Mouse (Mus musculus): ENCODE measurements at regions not wholly inside any gene's neighbourhood (a gene's known extent, or its start where the extent isn't known, plus 50 kb on each side); places are given as distances from the start of the nearest gene placed in this dataset.

- Histone ChIP-seq H3K4me1 (replicated peaks; ENCODE audit: control insufficient read depth, insufficient read depth, low read length) (no peaks in the 10 kb centered on the region), H3K27me3 (replicated peaks; ENCODE audit: control insufficient read depth, insufficient read depth, low read length) (no peaks in the 10 kb centered on the region), H3K4me2 (ENCODE audit: low read length) (no peak overlapping the region), H3K36me3 (ENCODE audit: control insufficient read depth, insufficient read depth) (no peaks in the 10 kb centered on the region), H3K9me3 (ENCODE audit: control insufficient read depth, low read length) (no peaks in the 10 kb centered on the region), H3K27ac (ENCODE audit: low read length) (no peak overlapping the region), H3K4me3 (replicated peaks; ENCODE audit: low read length) (no peak overlapping the region), H3K9ac (replicated peaks; ENCODE audit: low read depth, low read length) (no peak overlapping the region)
- WGBS, result 76% methylated on average over 8 of the region's 8 CpGs
- ATAC-seq, result no peak
Observed at GRCm38 (mm10) chr6:140368354-140369069, 55.3 kb upstream of the Plekha5 start.

GRCm38 (mm10) chr6:140367303-140367702 lies 56.6 kb upstream of the Plekha5 start:
- H3K4me1 ChIP-seq (replicated peaks; ENCODE audit: control insufficient read depth, insufficient read depth, low read length), result no peaks in the 10 kb centered on the region
- H3K9me3 ChIP-seq (ENCODE audit: control insufficient read depth, low read length), result no peaks in the 10 kb centered on the region
- H3K9ac ChIP-seq (replicated peaks; ENCODE audit: low read depth, low read length), result no peak overlapping the region
- no peak overlapping the region for H3K4me3 ChIP-seq (replicated peaks; ENCODE audit: low read length)
- no peak overlapping the region for H3K27ac ChIP-seq (ENCODE audit: low read length)
- H3K4me2 ChIP-seq (ENCODE audit: low read length), result no peak overlapping the region
- no peak for ATAC-seq
- H3K27me3 ChIP-seq (replicated peaks; ENCODE audit: control insufficient read depth, insufficient read depth, low read length), result no peaks in the 10 kb centered on the region
- WGBS, result 92% methylated on average over 6 of the region's 6 CpGs
- H3K36me3 ChIP-seq (ENCODE audit: control insufficient read depth, insufficient read depth), result no peaks in the 10 kb centered on the region

GRCm38 (mm10) chr6:140366791-140367190 lies 57.1 kb upstream of the Plekha5 start:
- H3K9me3 ChIP-seq (ENCODE audit: control insufficient read depth, low read length), result no peaks in the 10 kb centered on the region
- no peak for ATAC-seq
- no peaks in the 10 kb centered on the region for H3K36me3 ChIP-seq (ENCODE audit: control insufficient read depth, insufficient read depth)
- H3K27me3 ChIP-seq (replicated peaks; ENCODE audit: control insufficient read depth, insufficient read depth, low read length), result no peaks in the 10 kb centered on the region
- no peak overlapping the region for H3K4me2 ChIP-seq (ENCODE audit: low read length)
- no peak overlapping the region for H3K27ac ChIP-seq (ENCODE audit: low read length)
- no peak overlapping the region for H3K9ac ChIP-seq (replicated peaks; ENCODE audit: low read depth, low read length)
- 71% methylated on average over 3 of the region's 3 CpGs for WGBS
- no peaks in the 10 kb centered on the region for H3K4me1 ChIP-seq (replicated peaks; ENCODE audit: control insufficient read depth, insufficient read depth, low read length)
- no peak overlapping the region for H3K4me3 ChIP-seq (replicated peaks; ENCODE audit: low read length)

- Histone ChIP-seq H3K9me3 (ENCODE audit: control insufficient read depth, low read length) (no peaks in the 10 kb centered on the region), H3K4me2 (ENCODE audit: low read length) (no peak overlapping the region), H3K4me3 (replicated peaks; ENCODE audit: low read length) (no peak overlapping the region), H3K9ac (replicated peaks; ENCODE audit: low read depth, low read length) (no peak overlapping the region), H3K36me3 (ENCODE audit: control insufficient read depth, insufficient read depth) (no peaks in the 10 kb centered on the region), H3K27me3 (replicated peaks; ENCODE audit: control insufficient read depth, insufficient read depth, low read length) (no peaks in the 10 kb centered on the region), H3K4me1 (replicated peaks; ENCODE audit: control insufficient read depth, insufficient read depth, low read length) (no peaks in the 10 kb centered on the region), H3K27ac (ENCODE audit: low read length) (no peak overlapping the region)
- ATAC-seq, result no peak
- 59% methylated on average over 4 of the region's 4 CpGs for WGBS
Observed at GRCm38 (mm10) chr6:140360996-140361395, 62.9 kb upstream of the Plekha5 start.

DNA sequence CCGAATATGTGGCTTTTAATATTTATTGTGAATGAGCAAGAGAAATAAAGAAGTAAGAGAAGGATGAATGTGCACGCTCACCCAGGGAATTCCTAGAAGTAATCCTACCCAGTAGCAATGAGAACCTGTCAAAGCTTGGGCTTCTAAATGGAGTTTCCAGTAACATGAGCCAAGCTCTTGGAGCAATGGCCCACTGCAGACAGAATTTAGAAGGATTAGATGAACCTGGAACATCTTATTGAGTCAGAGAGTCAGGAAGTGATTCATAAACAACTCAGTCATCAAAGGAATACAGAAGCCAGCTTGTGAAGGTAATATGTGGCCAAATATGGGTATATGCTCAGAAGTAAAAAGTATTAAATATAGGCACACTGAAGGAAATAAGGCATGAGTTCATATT lies 66.0 kb upstream of the Plekha5 start:
- Histone ChIP-seq H3K4me2 (ENCODE audit: low read length) (no peak overlapping the region), H3K27me3 (replicated peaks; ENCODE audit: control insufficient read depth, insufficient read depth, low read length) (no peaks in the 10 kb centered on the region), H3K9ac (replicated peaks; ENCODE audit: low read depth, low read length) (no peak overlapping the region), H3K36me3 (ENCODE audit: control insufficient read depth, insufficient read depth) (no peaks in the 10 kb centered on the region), H3K9me3 (ENCODE audit: control insufficient read depth, low read length) (no peaks in the 10 kb centered on the region), H3K27ac (ENCODE audit: low read length) (no peak overlapping the region), H3K4me3 (replicated peaks; ENCODE audit: low read length) (no peak overlapping the region), H3K4me1 (replicated peaks; ENCODE audit: control insufficient read depth, insufficient read depth, low read length) (no peaks in the 10 kb centered on the region)
- WGBS, result 84% methylated on average over 2 of the region's 2 CpGs
- no peak for ATAC-seq

DNA sequence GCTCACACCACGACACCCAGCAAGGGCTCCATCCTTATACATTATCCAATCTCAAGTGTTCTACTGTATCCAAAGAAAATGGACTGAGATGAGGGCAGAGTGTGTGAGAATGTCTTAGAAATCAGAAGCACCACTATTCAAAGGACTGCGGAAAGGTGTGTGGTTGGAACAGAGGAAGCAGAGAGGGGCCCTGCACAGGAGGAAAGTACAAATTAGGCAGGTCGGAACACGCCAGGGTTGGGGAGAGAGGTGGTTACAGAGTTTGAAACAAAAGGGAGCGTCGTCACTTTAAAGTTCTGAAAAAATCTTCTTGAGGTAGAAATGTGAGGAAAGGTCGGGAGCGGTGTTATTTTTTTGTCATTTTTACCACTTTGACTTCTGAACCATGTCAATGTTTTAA lies 66.6 kb upstream of the Plekha5 start:
- no peak for ATAC-seq
- Histone ChIP-seq H3K27me3 (replicated peaks; ENCODE audit: control insufficient read depth, insufficient read depth, low read length) (no peaks in the 10 kb centered on the region), H3K9me3 (ENCODE audit: control insufficient read depth, low read length) (no peaks in the 10 kb centered on the region), H3K4me2 (ENCODE audit: low read length) (no peak overlapping the region), H3K4me3 (replicated peaks; ENCODE audit: low read length) (no peak overlapping the region), H3K4me1 (replicated peaks; ENCODE audit: control insufficient read depth, insufficient read depth, low read length) (no peaks in the 10 kb centered on the region), H3K9ac (replicated peaks; ENCODE audit: low read depth, low read length) (no peak overlapping the region), H3K36me3 (ENCODE audit: control insufficient read depth, insufficient read depth) (no peaks in the 10 kb centered on the region), H3K27ac (ENCODE audit: low read length) (no peak overlapping the region)
- 83% methylated on average over 8 of the region's 8 CpGs for WGBS

DNA sequence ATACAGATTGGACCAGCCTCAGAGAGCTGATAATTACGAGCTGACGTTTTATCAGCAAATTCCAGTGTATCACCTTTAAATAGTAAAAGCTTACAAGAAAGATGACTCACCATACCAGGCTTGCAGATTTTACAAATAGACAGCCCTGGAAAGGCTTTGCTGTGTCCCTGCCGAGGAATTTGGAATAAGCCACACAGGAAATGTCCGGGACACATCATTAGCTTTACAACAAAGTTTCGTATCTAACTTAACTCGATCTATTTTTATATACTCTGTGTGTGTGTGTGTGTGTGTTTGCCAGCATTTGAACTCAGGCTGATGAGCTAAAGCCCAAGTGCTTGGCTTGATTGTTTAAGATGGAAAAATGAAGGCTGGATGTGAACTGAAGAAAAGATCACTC lies 69.8 kb upstream of the Plekha5 start:
- 89% methylated on average over 6 of the region's 6 CpGs for WGBS
- H3K4me2 ChIP-seq (ENCODE audit: low read length), result no peak overlapping the region
- ATAC-seq, result no peak
- no peaks in the 10 kb centered on the region for H3K36me3 ChIP-seq (ENCODE audit: control insufficient read depth, insufficient read depth)
- H3K27me3 ChIP-seq (replicated peaks; ENCODE audit: control insufficient read depth, insufficient read depth, low read length), result no peaks in the 10 kb centered on the region
- no peak overlapping the region for H3K27ac ChIP-seq (ENCODE audit: low read length)
- H3K9ac ChIP-seq (replicated peaks; ENCODE audit: low read depth, low read length), result no peak overlapping the region
- H3K4me1 ChIP-seq (replicated peaks; ENCODE audit: control insufficient read depth, insufficient read depth, low read length), result no peaks in the 10 kb centered on the region
- H3K4me3 ChIP-seq (replicated peaks; ENCODE audit: low read length), result no peak overlapping the region
- no peaks in the 10 kb centered on the region for H3K9me3 ChIP-seq (ENCODE audit: control insufficient read depth, low read length)

DNA sequence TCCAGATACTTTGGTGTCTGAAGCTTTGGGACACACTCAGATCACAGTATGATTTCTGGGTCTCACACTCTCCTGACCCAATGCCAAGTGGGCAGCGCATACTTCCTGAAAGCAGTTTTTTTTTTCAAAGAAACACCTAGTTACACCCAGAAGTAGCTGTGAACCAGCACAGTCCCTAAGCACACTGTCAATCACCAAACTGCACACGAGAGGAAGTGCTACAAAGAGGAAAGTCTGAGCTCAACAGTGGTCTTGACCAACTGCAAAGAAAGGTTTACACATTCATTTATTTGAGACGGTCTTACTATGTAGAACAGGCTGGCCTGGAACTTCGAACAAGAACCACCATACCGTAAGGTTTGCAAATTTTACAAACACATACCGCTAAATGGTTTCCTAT lies 70.2 kb upstream of the Plekha5 start:
- Histone ChIP-seq H3K27ac (ENCODE audit: low read length) (no peak overlapping the region), H3K4me3 (replicated peaks; ENCODE audit: low read length) (no peak overlapping the region), H3K27me3 (replicated peaks; ENCODE audit: control insufficient read depth, insufficient read depth, low read length) (no peaks in the 10 kb centered on the region), H3K9ac (replicated peaks; ENCODE audit: low read depth, low read length) (no peak overlapping the region), H3K36me3 (ENCODE audit: control insufficient read depth, insufficient read depth) (no peaks in the 10 kb centered on the region), H3K4me2 (ENCODE audit: low read length) (no peak overlapping the region), H3K4me1 (replicated peaks; ENCODE audit: control insufficient read depth, insufficient read depth, low read length) (no peaks in the 10 kb centered on the region), H3K9me3 (ENCODE audit: control insufficient read depth, low read length) (no peaks in the 10 kb centered on the region)
- no peak for ATAC-seq
- 84% methylated on average over 6 of the region's 6 CpGs for WGBS

DNA sequence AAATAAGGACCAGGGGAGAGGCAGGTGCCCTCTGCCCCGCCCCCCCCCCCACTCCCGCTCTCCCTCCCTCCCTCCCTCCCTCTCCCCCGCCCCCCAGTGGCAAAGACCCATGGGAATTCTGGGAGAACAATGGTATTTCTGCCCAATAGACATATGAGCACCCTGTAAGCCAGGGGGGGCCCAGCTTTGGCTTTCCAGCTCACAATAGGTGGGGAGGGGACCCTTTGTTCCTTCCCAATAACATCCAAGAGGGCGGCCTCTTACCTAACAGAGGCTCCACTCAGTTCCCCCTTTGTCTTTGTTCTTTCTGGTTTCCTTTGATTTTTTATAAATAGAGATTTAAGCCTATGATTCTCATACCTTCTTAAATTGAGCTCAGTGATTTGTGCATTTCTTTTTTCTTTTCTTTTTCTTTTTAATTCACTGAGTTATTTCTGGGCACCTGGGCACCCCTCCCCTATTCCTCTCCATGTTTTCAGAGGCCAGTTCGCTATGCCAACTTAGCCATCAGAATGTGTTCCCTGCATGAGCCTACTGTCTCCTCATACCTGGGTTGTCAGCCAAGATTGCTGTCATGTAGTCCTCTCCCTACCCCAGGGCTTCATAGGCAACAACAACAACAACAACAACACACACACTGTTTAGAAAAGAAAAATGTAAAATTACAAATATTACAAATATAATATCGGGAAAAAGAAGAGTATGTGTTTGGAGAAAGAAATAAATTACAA lies 72.3 kb upstream of the Plekha5 start:
- no peak overlapping the region for H3K27ac ChIP-seq (ENCODE audit: low read length)
- H3K4me3 ChIP-seq (replicated peaks; ENCODE audit: low read length), result no peak overlapping the region
- H3K36me3 ChIP-seq (ENCODE audit: control insufficient read depth, insufficient read depth), result no peaks in the 10 kb centered on the region
- 41% methylated on average over 4 of the region's 6 CpGs for WGBS
- no peaks in the 10 kb centered on the region for H3K4me1 ChIP-seq (replicated peaks; ENCODE audit: control insufficient read depth, insufficient read depth, low read length)
- H3K4me2 ChIP-seq (ENCODE audit: low read length), result no peak overlapping the region
- no peaks in the 10 kb centered on the region for H3K27me3 ChIP-seq (replicated peaks; ENCODE audit: control insufficient read depth, insufficient read depth, low read length)
- ATAC-seq, result no peak
- no peak overlapping the region for H3K9ac ChIP-seq (replicated peaks; ENCODE audit: low read depth, low read length)
- H3K9me3 ChIP-seq (ENCODE audit: control insufficient read depth, low read length), result no peaks in the 10 kb centered on the region
